Mouse (Mus musculus) MEL (cell line): ENCODE data around the gene Polr3b.

Experiments used
- CTCF ChIP-seq, 3 experiments: IDR thresholded peaks in 2 of 3; conservative IDR thresholded peaks in 1 of 3; 2 replicates each; pipeline ENCODE4 v1.5.1; 2011 to 2012; ENCODE audit warnings: low read length in 3 of 3, low read depth in 2 of 3, mild to moderate bottlenecking in 2 of 3, improper control_type of control experiment in 1 of 3, inconsistent platforms in 1 of 3, mixed read lengths in 1 of 3, moderate library complexity in 1 of 3; ENCODE audit not compliant: control insufficient read depth in 1 of 3, insufficient read depth in 1 of 3, poor library complexity in 1 of 3, severe bottlenecking in 1 of 3
- E2F4 ChIP-seq: IDR thresholded peaks from 2 replicates; pipeline ENCODE4 v1.6.1; 2011; ENCODE audit warnings: low read depth, low read length, improper control_type of control experiment, borderline replicate concordance
- ELF1 ChIP-seq: IDR thresholded peaks from 2 replicates; pipeline ENCODE4 v1.6.1; 2014; ENCODE audit warnings: low read depth, mild to moderate bottlenecking, inconsistent platforms, low read length, improper control_type of control experiment, moderate library complexity
- POLR2A ChIP-seq, 2 experiments: IDR thresholded peaks; 2 replicates each; pipeline ENCODE4 v1.6.1; 2011 to 2012; ENCODE audit warnings: low read length in 2 of 2, mild to moderate bottlenecking in 2 of 2, control low read depth in 1 of 2, improper control_type of control experiment in 1 of 2, low read depth in 1 of 2, moderate library complexity in 1 of 2; ENCODE audit not compliant: control insufficient read depth in 1 of 2, insufficient read depth in 1 of 2, poor library complexity in 1 of 2
- POLR2AphosphoS2 ChIP-seq: IDR thresholded peaks from 2 replicates; pipeline ENCODE4 v1.6.1; 2011; ENCODE audit warnings: low read length, improper control_type of control experiment
- RCOR1 ChIP-seq: IDR thresholded peaks from 2 replicates; pipeline ENCODE4 v1.6.1; 2012; ENCODE audit warnings: low read depth, mild to moderate bottlenecking, inconsistent platforms, low read length, improper control_type of control experiment
- SIN3A ChIP-seq: IDR thresholded peaks from 2 replicates; pipeline ENCODE4 v1.6.1; 2012; ENCODE audit warnings: low read length, improper control_type of control experiment, inconsistent platforms
- UBTF ChIP-seq: IDR thresholded peaks from 2 replicates; pipeline ENCODE4 v1.6.1; 2012; ENCODE audit warnings: low read depth, mild to moderate bottlenecking, inconsistent platforms, low read length, improper control_type of control experiment, moderate library complexity, borderline replicate concordance; ENCODE audit not compliant: insufficient read depth

DNA sequence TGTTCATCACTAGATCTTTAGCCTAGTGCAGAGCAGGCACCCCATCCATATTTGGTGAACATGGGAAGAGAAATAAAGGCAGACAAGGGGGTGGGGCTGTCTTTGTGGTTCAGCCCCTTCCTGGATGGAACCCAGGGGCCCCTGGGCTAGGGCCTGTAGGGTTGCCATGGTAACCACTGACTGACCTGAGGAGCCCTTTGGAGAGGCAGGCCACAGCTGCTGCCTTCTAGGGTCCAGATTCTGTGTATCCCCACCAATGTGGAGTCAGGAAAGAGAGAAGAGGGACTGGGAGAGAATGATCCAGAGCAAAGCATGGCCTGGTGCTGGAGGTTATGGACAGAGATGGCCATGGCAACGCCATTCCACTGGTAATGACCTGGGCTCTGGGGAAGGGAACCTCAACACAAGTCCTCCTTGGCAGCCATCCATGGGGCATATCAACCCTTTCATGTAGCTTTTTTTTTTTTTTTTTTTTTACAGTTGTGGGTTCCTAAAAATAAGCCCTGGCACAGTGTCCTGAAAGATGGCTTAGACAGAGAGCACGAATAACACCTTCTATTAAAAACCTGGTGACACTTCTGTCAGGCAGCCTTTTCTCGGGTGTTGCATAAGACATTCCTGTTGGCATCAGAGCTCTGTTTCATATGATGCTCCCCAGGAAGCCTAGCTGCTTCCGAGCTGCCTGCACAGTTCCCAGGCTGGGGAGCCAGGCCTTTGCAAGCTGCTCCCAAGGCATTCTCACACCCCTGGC is 150.5 kb downstream of the Polr3b start:
- no peak for TF ChIP-seq SIN3A
- TF ChIP-seq RCOR1: no peak
- no peak for TF ChIP-seq CTCF (IDR thresholded peaks at IDR 0.05 in 2 of 3, conservative IDR thresholded peaks at IDR 0.05 in 1 of 3; ENCODE audit: control insufficient read depth in 1 of 3, insufficient read depth in 1 of 3, low read depth in 2 of 3, low read length in 3 of 3, poor library complexity in 1 of 3, severe bottlenecking in 1 of 3)
- TF ChIP-seq POLR2A (IDR thresholded peaks at IDR 0.05; ENCODE audit: control insufficient read depth in 1 of 2, insufficient read depth in 1 of 2, low read depth in 1 of 2, low read length in 2 of 2, poor library complexity in 1 of 2): no peak
- TF ChIP-seq UBTF: no peak
- no peak for TF ChIP-seq E2F4
- no peak for TF ChIP-seq POLR2AphosphoS2
- no peak for TF ChIP-seq ELF1
